Mouse (Mus musculus) cerebellum, adult 2 months (tissue): ENCODE results near the gene Olfml3. TPM values are rescaled to one million over a fixed set of nuclear protein-coding genes. Genes with fewer than 3 reads are reported as not detected.
A peak's percentile ranks its signal among the peaks of the same experiment; 100 is the strongest.

ENCODE experiments used
- DNase-seq, 2 experiments: peaks; one replicate each; pipeline ENCODE4 v3.0.0; 2021
- H3K27ac ChIP-seq: fragments of 200-500 bp; 2 replicates; pipeline ENCODE4 v1.5.1; 2012; ENCODE audit warnings: low read length, control low read depth, inconsistent platforms; ENCODE audit not compliant: insufficient read depth
- H3K27me3 ChIP-seq: fragments of 200-500 bp; 2 replicates; pipeline ENCODE4 v1.6.1; 2012; ENCODE audit warnings: inconsistent platforms, mild to moderate bottlenecking, low read length, moderate library complexity; ENCODE audit not compliant: control insufficient read depth, insufficient read depth
- H3K4me1 ChIP-seq: fragments of 200-500 bp; 2 replicates; pipeline ENCODE4 v1.6.1; 2011; ENCODE audit warnings: low read length; ENCODE audit not compliant: control insufficient read depth, insufficient read depth
- H3K4me3 ChIP-seq: fragments of 200-500 bp; replicated peaks from 2 replicates; pipeline ENCODE3; 2011; ENCODE audit warnings: mild to moderate bottlenecking, low read depth, low read length, control low read depth; ENCODE audit not compliant: insufficient read depth
- CTCF ChIP-seq: fragments of 200-500 bp; IDR thresholded peaks from 2 replicates; pipeline ENCODE4 v1.5.1; 2011; ENCODE audit warnings: low read depth, mild to moderate bottlenecking, control low read depth, low read length, moderate library complexity, borderline replicate concordance; ENCODE audit not compliant: insufficient read depth
- POLR2A ChIP-seq: fragments of 200-500 bp; IDR thresholded peaks from 2 replicates; pipeline ENCODE4 v1.6.1; 2011; ENCODE audit warnings: low read length, control low read depth, borderline replicate concordance; ENCODE audit not compliant: insufficient read depth
- WGBS: fragments of 180-500 bp; shearing (Covaris S2); methylation state at CpG from one replicate; pipeline ENCODE4 v1.1.7; 2018; 5-methylcytosine and 5-hydroxymethylcytosine counted together
- polyA plus RNA-seq: library from polyadenylated mRNA; depleted of rRNA; stranded (reverse); fragments of >200 nt; gene quantifications from 2 replicates; pipeline ENCODE4 v1.2.3, GENCODE M21; 2012

Gene Olfml3
- polyA plus RNA-seq, 1 experiment: 5.0 TPM

GRCm38 (mm10) chr3:103735776-103736600 is 1.8 kb downstream of the Olfml3 start:
- TF ChIP-seq POLR2A (no peak), CTCF (no peak)
- H3K4me1 ChIP-seq: peaks cover 8% of the 10 kb centered on the region
- H3K4me3 ChIP-seq: no peak overlapping the region
- H3K27me3 ChIP-seq: no peaks in the 10 kb centered on the region
- H3K27ac ChIP-seq: no peak overlapping the region
- DNase-seq: no peak
- WGBS: 78% methylated on average over 28 of the region's 28 CpGs

- Histone ChIP-seq H3K4me3 (no peak overlapping the region), H3K27ac (no peak overlapping the region), H3K27me3 (no peaks in the 10 kb centered on the region), H3K4me1 (peaks cover 8% of the 10 kb centered on the region)
- TF ChIP-seq CTCF (no peak), POLR2A (no peak)
- 54% methylated on average over 11 of the region's 11 CpGs for WGBS
- DNase-seq: no peak
These were observed 2.9 kb downstream of the Olfml3 start for GRCm38 (mm10) chr3:103734696-103735519.

- peak; percentile 48; the same call in 1 of the 2 replicates for TF ChIP-seq CTCF
- TF ChIP-seq POLR2A: no peak
- DNase-seq: peak in 1 of 2 experiments; percentile 40
- no peak overlapping the region for H3K27ac ChIP-seq
- no peak overlapping the region for H3K4me3 ChIP-seq
- WGBS: 20% methylated on average over 19 of the region's 19 CpGs
- no peaks in the 10 kb centered on the region for H3K27me3 ChIP-seq
- peaks cover 8% of the 10 kb centered on the region for H3K4me1 ChIP-seq
These were observed 3.8 kb downstream of the Olfml3 start for GRCm38 (mm10) chr3:103733799-103734695.

DNA sequence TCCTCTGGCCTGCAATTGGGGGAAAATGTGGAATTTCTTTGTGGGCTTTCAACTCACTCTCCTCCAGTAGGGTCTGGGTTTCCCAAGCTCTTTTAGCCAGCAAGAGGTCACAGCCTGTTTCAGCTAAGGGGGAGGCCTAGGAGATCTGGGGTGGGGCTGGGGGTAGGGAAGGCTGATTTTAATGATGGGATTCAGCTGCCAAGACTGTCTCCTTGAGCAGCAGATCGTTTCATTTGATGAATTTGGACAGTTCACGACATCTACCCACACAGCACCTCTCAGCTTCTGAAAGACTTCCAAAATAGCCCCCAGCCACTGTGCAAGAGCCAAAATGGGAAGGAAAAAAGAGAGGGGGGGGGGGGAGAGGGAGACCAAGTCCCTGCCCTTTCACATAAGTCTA is 4.6 kb downstream of the Olfml3 start:
- TF ChIP-seq CTCF: no peak
- no peak for TF ChIP-seq POLR2A
- Histone ChIP-seq H3K27me3 (no peaks in the 10 kb centered on the region), H3K27ac (no peak overlapping the region), H3K4me1 (peaks cover 8% of the 10 kb centered on the region), H3K4me3 (no peak overlapping the region)
- DNase-seq: no peak
- 63% methylated on average over 2 of the region's 2 CpGs for WGBS

- WGBS: 91% methylated on average over 3 of the region's 3 CpGs
- no peak overlapping the region for H3K27ac ChIP-seq
- TF ChIP-seq POLR2A (no peak), CTCF (no peak)
- DNase-seq: no peak
- no peaks in the 10 kb centered on the region for H3K27me3 ChIP-seq
- H3K4me3 ChIP-seq: no peak overlapping the region
- peaks cover 8% of the 10 kb centered on the region for H3K4me1 ChIP-seq
These were observed 5.7 kb downstream of the Olfml3 start for GRCm38 (mm10) chr3:103732116-103732515.

GRCm38 (mm10) chr3:103729850-103730249 is 8.0 kb downstream of the Olfml3 start:
- H3K4me1 ChIP-seq: peaks cover 4% of the 10 kb centered on the region
- H3K27ac ChIP-seq: no peak overlapping the region
- no peak overlapping the region for H3K4me3 ChIP-seq
- no peaks in the 10 kb centered on the region for H3K27me3 ChIP-seq
- 95% methylated on average over 9 of the region's 9 CpGs for WGBS
- TF ChIP-seq POLR2A: no peak
- no peak for TF ChIP-seq CTCF
- DNase-seq: no peak

GRCm38 (mm10) chr3:103727813-103728326 is 9.9 kb downstream of the Olfml3 start:
- no peak for DNase-seq
- Histone ChIP-seq H3K4me3 (no peak overlapping the region), H3K27me3 (no peaks in the 10 kb centered on the region), H3K27ac (no peak overlapping the region), H3K4me1 (no peaks in the 10 kb centered on the region)
- TF ChIP-seq CTCF: no peak
- no peak for TF ChIP-seq POLR2A
- WGBS: 68% methylated on average over 2 of the region's 2 CpGs
